Mouse (Mus musculus): ENCODE measurements around the gene Numbl.
A peak's percentile ranks its signal among the peaks of the same experiment; 100 is the strongest.

The Numbl gene

GRCm38 (mm10) chr7:27291795-27292466, 33.7 kb downstream of the Numbl start:
- no peak for DNase-seq (ENCODE audit: low read depth, low spot score)

GRCm38 (mm10) chr7:27295956-27296355, 37.7 kb downstream of the Numbl start:
- DNase-seq (ENCODE audit: low read depth, low spot score): no peak

- DNase-seq (ENCODE audit: low read depth, low spot score): no peak
Measured at GRCm38 (mm10) chr7:27296518-27296917, 38.3 kb downstream of the Numbl start.

GRCm38 (mm10) chr7:27298033-27298610, 39.9 kb downstream of the Numbl start:
- no peak for DNase-seq (ENCODE audit: low read depth, low spot score)

- no peak for DNase-seq (ENCODE audit: low read depth, low spot score)
Measured at GRCm38 (mm10) chr7:27298816-27299215, 40.6 kb downstream of the Numbl start.

GRCm38 (mm10) chr7:27300351-27300750, 42.1 kb downstream of the Numbl start:
- DNase-seq (ENCODE audit: low read depth, low spot score): no peak

- DNase-seq (ENCODE audit: low read depth, low spot score): no peak
Measured at GRCm38 (mm10) chr7:27300801-27301200, 42.6 kb downstream of the Numbl start.

- peak; percentile 83 for DNase-seq (ENCODE audit: low read depth, low spot score)
Measured at GRCm38 (mm10) chr7:27302172-27302571, 43.9 kb downstream of the Numbl start.

GRCm38 (mm10) chr7:27305091-27305730, 47.0 kb downstream of the Numbl start:
- DNase-seq (ENCODE audit: low read depth, low spot score): no peak

- DNase-seq (ENCODE audit: low read depth, low spot score): peak; percentile 46
Measured at GRCm38 (mm10) chr7:27306161-27307160, 48.2 kb downstream of the Numbl start.

GRCm38 (mm10) chr7:27307551-27307950, 49.3 kb downstream of the Numbl start:
- DNase-seq (ENCODE audit: low read depth, low spot score): peak; percentile 43

- no peak for DNase-seq (ENCODE audit: low read depth, low spot score)
Measured at GRCm38 (mm10) chr7:27308821-27309549, 50.8 kb downstream of the Numbl start.

GRCm38 (mm10) chr7:27309832-27310231, 51.6 kb downstream of the Numbl start:
- no peak for DNase-seq (ENCODE audit: low read depth, low spot score)

- DNase-seq (ENCODE audit: low read depth, low spot score): no peak
Measured at GRCm38 (mm10) chr7:27310306-27310705, 52.1 kb downstream of the Numbl start.

GRCm38 (mm10) chr7:27310996-27311535, 52.8 kb downstream of the Numbl start:
- DNase-seq (ENCODE audit: low read depth, low spot score): no peak

- DNase-seq (ENCODE audit: low read depth, low spot score): no peak
Measured at GRCm38 (mm10) chr7:27311651-27312284, 53.5 kb downstream of the Numbl start.

- no peak for DNase-seq (ENCODE audit: low read depth, low spot score)
Measured at GRCm38 (mm10) chr7:27314393-27314792, 56.2 kb downstream of the Numbl start.

GRCm38 (mm10) chr7:27315958-27316357, 57.7 kb downstream of the Numbl start:
- DNase-seq (ENCODE audit: low read depth, low spot score): no peak

GRCm38 (mm10) chr7:27319411-27319810, 61.2 kb downstream of the Numbl start:
- DNase-seq (ENCODE audit: low read depth, low spot score): no peak

- no peak for DNase-seq (ENCODE audit: low read depth, low spot score)
Measured at GRCm38 (mm10) chr7:27322291-27322690, 64.1 kb downstream of the Numbl start.

Data from A20 (cell line).